Mouse (Mus musculus) adrenal gland, adult 2 months (tissue): Measurements from ENCODE around the gene Neu3. TPM values are rescaled to one million over a fixed set of nuclear protein-coding genes. Genes with fewer than 3 reads are reported as not detected.

Experiments used
- DNase-seq: peaks from one replicate; pipeline ENCODE4 v3.0.0; 2021
- polyA plus RNA-seq: library from polyadenylated mRNA; depleted of rRNA; stranded (reverse); fragments of >200 nt; gene quantifications from 2 replicates; pipeline ENCODE4 v1.2.3, GENCODE M21; 2012; rRNA removed
- total RNA-seq, 2 experiments: library from RNA; stranded (reverse); gene quantifications; 2 replicates each; pipeline ENCODE4 v1.2.3; 2021

Gene Neu3
- total and polyA plus RNA-seq, 3 experiments: 1.4 to 2.7 (median 1.8) TPM

DNA sequence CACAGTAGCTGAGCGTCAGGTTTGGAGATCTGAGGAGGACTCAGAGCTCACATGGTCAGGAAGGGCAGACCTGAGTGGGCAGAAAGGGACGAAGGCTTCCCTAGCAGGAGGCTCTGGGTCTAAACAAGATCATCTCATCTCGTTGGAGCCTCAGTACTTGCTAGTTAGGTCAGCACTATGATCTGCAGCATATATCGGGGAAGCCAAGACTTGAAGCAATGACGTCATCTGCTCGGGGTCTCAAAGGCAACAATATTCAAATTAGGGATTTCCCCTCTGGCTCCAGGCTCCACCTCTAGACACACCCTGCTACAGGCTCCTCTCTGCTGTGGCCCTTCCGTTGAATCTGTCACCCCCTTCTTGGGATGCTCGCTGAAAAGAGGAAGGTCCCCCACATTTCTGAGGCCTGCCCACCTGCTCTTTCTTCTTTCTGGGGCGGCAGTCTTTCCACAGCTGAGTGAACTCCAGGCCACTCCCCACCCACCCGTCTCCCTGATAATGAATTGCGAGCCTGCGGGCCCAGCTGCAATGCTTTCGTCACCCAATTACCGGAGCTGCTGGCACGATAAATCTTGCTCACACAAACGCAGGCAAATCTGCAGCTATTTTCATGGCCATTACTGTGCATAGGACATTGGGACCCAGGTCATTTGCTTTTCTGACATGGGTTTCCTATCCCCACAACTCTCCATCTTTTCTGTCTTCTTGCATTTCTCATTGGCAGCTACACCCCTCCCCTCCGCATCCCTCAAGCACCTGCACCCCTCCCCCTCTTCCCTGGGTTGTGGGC lies 32.8 kb downstream of the Neu3 start:
- no peak for DNase-seq

DNA sequence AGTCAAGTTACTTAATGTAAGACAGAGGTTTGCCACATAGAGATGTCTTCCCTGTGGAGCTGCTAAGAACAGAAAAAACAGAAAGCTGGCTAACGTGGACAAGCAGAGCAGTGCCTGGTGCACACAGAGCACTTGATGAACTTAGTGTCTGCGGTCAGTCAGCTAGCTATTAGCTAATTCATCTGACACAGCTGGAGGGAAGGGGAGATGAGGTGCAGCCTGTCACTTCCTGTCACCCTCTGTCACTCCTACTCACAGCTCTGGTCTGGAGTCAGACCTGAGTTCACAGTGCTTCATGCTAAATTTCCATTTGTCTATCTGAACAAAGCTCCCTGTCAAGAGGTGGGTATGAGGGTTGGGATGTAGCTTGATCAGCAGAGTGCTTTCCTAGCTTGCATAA lies 34.1 kb downstream of the Neu3 start:
- no peak for DNase-seq

- no peak for DNase-seq
These were observed 37.4 kb downstream of the Neu3 start for GRCm38 (mm10) chr7:99790816-99791215.

GRCm38 (mm10) chr7:99788563-99788962 lies 39.7 kb downstream of the Neu3 start:
- no peak for DNase-seq

DNA sequence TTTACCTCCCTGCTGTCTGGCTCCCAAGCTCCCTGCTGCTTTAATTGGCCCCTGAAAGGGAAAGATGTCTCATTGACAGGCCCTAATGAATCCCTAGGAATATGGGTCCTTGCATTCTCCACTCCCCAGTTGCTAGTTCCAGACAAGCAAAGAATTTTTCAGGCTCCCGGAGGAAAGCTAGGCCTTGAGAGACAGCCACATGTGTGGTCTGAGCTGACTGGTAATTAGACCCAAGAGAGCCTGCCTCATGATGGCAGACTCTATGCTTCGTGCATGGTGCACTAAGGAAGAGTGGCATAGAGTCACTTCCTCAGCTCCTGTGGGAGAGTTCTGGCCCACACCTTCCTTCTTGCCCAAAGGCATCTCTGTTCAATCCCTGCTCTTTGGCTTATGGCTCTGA lies 40.3 kb downstream of the Neu3 start:
- DNase-seq: no peak

DNA sequence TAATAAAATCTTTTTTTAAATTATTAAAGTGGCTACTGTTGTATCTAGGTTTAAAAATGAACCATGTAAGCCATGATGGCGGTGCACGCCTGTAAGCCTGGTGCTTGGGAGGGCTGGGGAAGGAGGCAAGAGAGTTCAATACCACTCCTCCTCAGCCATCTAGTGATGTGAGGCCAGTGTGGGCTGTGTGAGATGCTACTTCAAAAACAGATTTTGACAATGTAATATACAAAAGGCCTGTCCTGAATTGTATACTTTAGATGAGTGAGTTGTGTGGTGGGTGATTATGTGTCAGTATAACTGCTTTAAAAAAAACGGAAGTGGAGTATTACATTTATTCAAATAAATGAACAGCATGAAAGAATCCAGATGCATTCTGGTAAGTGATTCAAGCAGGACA lies 41.4 kb downstream of the Neu3 start:
- DNase-seq: no peak

DNA sequence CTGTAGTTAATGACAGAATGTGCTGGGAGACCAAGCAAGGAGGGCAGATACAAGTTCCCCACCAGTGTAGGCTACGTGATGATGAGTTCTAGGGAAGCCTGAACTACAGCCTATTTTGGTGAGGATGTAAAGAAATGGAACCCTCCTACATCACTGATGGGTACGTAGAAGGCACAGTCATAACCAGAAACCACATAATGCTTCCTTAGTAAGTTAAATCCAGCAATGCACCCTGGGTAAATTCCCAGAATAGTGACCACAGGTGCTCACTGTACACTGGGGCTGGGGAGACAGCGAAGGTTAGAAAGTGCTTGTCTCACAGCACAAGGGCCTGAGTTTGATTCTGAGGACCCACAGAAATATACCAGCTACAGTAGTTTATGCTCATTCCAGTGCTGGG lies 42.7 kb downstream of the Neu3 start:
- DNase-seq: no peak

GRCm38 (mm10) chr7:99783421-99783820 lies 44.8 kb downstream of the Neu3 start:
- DNase-seq: no peak

DNA sequence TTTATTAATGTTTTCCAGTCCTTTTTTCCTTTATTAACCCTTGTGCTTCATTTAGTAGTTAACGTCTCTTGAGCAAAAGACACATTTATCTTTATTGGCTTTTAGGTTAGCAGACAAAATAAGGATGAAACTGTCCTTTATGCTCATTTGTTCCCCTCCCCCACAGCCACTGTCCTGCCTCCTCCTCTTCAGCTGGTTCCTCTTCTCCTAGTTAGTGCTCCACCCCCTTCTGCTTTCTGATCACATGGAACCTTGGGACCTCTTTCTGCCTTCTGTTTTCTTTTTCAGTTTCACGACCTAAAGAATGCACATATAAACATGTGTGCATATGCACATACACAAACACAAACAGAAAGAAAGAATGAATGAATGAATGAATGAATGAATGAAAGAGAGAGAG lies 46.3 kb downstream of the Neu3 start:
- DNase-seq: no peak

GRCm38 (mm10) chr7:99781385-99781784 lies 46.8 kb downstream of the Neu3 start:
- DNase-seq: no peak

DNA sequence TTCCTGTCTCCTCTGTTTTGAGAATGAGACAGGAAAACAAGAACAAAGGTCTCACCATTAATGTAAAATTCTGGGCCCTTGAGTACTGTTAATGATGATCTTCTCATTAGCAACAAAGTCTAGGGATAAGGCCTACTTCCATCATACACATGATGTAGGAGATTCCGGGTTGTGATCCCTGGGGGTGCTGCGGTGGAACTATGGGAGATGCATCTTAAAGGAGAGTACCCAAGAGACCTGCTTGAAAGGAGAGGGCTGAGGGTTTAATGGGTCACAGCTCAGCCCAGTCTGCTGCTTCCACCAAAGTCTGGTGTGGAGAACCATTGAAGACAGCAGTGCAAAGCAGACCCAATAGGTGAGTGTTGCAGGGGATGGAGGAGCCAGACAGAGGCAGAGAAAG lies 65.0 kb downstream of the Neu3 start, which contains the start of gene Olfr521:
TSS of gene Olfr521 (plus strand) at position 301 of the 400 bp plus-strand sequence.
- DNase-seq: no peak

Other genes with a start within 250 kb of the Neu3 start
- gene Tpbgl, start 201.3 kb downstream of the Neu3 start, total RNA-seq: 10 to 100 TPM; 21.6 to 25.3 TPM
- gene Tpbgl, start 201.3 kb downstream of the Neu3 start, polyA plus RNA-seq: 71.2 and 81.0 TPM in 2 replicates
- gene Slco2b1, start 117.1 kb downstream of the Neu3 start, total RNA-seq: 10 to 100 TPM; 22.9 to 23.0 TPM
- 34.6 and 49.7 TPM in 2 replicates for gene Slco2b1, start 117.1 kb downstream of the Neu3 start, polyA plus RNA-seq
- not detected for gene Olfr520, start 98.1 kb downstream of the Neu3 start, total RNA-seq
- gene Olfr520, start 98.1 kb downstream of the Neu3 start, polyA plus RNA-seq: not detected in 2 replicates
- gene Olfr521, start 64.9 kb downstream of the Neu3 start, total RNA-seq: not detected
- gene Olfr521, start 64.9 kb downstream of the Neu3 start, polyA plus RNA-seq: not detected in 2 replicates
- gene Xrra1, start 30.7 kb upstream of the Neu3 start, total RNA-seq: 10 to 100 TPM in 1 of 2 experiments, under 1 TPM in 1; 0.41 to 10.0 TPM
- gene Xrra1, start 30.7 kb upstream of the Neu3 start, polyA plus RNA-seq: 38.1 and 64.4 TPM in 2 replicates
- 100 to 1,000 TPM; 150 to 186 TPM for gene Spcs2, start 35.0 kb upstream of the Neu3 start, total RNA-seq
- 10.0 and 13.1 TPM in 2 replicates for gene Spcs2, start 35.0 kb upstream of the Neu3 start, polyA plus RNA-seq
- 10 to 100 TPM; 13.0 to 13.8 TPM for gene Rnf169, start 152.0 kb upstream of the Neu3 start, total RNA-seq
- gene Rnf169, start 152.0 kb upstream of the Neu3 start, polyA plus RNA-seq: 3.7 and 5.0 TPM in 2 replicates
- not detected for gene Chrdl2, start 177.8 kb upstream of the Neu3 start, total RNA-seq
- 0.33 TPM in 1 of 2 replicates, not detected in the other for gene Chrdl2, start 177.8 kb upstream of the Neu3 start, polyA plus RNA-seq